Mouse (Mus musculus): ENCODE measurements around the gene Cic. TPM values are rescaled to one million over a fixed set of nuclear protein-coding genes. Genes with fewer than 3 reads are reported as not detected.
"Not testable (repeated sequence)": the region's sequence is repeated elsewhere in the genome, so short reads cannot be mapped to it uniquely, and the experiment has no call there.

Gene Cic
- polyA plus RNA-seq, 1 experiment from 2014 or later: 19.4 TPM

GRCm38 (mm10) chr7:25314606-25315305, 47.3 kb downstream of the Cic start:
- peaks cover 44% of the 10 kb centered on the region for H3K4me1 ChIP-seq
- peaks cover 5% of the 10 kb centered on the region for H3K36me3 ChIP-seq (replicated peaks)
- H3K27ac ChIP-seq: peak overlapping the region; percentile 92
- peaks cover 53% of the 10 kb centered on the region for H3K27me3 ChIP-seq (ENCODE audit: poor library complexity, severe bottlenecking)
- no peaks in the 10 kb centered on the region for H3K9me3 ChIP-seq
- no peak for DNase-seq (ENCODE audit: extremely low spot score, low spot score)
- WGBS: under 1% methylated on average over 51 of the region's 51 CpGs
- peak overlapping the region; percentile 78 for H3K4me3 ChIP-seq

DNA sequence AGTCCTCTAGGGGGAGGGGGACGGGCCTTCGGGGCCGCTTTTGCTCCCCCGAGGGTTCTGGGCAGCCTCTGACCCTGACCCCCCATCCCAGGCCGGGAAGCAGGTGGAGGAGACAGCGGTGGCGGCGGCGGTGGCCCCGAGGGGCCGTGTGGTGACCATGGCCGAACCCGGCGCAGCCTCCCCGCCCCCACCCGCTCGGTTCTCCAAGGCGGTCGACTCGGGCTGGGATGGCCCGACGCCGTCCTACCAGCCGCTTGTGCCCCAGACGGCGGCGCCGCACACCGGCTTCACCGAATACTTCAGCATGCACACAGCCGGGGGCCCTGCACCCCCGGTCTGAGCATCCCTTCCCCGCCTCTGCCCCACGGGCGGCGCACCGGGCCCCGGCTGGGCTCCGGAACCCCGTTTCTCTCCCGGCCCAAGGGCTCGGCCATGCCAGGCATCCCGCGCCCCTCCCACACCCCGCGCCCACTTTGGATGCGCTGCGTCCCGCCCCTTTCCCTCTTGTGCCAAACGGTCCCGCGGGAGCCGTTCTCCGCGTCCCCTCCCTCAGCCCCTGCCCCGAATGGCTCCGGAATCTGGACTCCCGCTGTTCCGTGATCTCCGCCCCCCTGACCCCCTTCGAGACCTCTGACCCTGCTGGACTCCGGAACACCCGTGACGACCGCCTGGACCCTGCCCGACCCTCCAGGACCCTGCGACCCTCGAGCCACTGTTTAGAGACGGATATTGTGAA, 48.0 kb downstream of the Cic start:
- WGBS: under 1% methylated on average over 69 of the region's 69 CpGs
- H3K9me3 ChIP-seq: no peaks in the 10 kb centered on the region
- H3K4me3 ChIP-seq: peak overlapping the region; percentile 78
- peaks cover 53% of the 10 kb centered on the region for H3K27me3 ChIP-seq (ENCODE audit: poor library complexity, severe bottlenecking)
- peak overlapping the region; percentile 92 for H3K27ac ChIP-seq
- DNase-seq (ENCODE audit: extremely low spot score, low spot score): no peak
- H3K36me3 ChIP-seq (replicated peaks): peaks cover 8% of the 10 kb centered on the region
- H3K4me1 ChIP-seq: peaks cover 44% of the 10 kb centered on the region

DNA sequence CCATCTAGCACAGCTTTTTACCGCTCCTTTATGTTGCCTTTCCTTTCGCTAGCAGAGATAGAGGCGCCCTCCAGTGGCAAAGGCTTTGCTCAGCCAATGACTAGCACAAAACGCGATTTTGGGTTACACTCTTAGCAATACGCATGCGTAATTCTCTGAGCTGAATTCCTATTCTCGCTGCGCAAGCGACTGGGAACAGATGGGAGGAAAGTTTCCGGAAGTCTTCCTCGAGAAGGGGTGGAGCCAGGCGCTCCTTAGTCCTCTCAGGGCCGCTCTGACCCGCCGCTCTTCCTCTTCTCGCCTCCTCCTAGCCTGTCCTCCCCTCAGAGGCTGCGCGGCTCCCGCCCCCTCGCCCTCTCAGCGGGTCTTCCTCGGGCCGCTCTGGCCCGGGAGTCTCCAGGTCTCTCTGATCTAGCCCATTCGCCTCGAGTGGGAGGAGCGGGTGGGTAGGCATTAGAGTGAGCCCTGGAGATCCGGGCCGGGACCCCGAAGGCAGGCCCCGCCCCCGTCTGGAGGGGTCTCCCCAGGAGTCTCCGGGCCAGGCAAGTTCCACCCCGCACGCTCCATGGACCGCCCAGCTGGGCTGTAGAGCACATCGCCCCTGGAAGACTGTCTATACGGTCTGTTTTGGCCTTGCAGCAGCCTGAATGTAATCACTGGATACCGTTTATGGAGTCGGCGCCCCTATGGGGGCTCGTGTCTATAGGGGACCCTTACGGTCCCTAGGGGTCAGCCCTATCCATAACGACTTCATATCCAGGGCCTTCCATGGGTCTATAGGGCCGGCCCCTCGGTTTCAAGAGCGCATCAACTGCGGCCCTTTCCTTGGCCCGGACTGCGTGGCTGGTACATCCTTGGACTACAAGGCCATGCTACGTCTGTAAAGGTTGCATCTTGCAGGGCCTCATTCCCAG, 49.3 kb downstream of the Cic start, which contains the start of gene Megf8:
Gene Megf8 (plus strand): TSS at position 633 of the 914 bp plus-strand sequence.
- peaks cover 49% of the 10 kb centered on the region for H3K4me1 ChIP-seq
- peaks cover 45% of the 10 kb centered on the region for H3K27me3 ChIP-seq (ENCODE audit: poor library complexity, severe bottlenecking)
- H3K4me3 ChIP-seq: peak within 1 kb of the TSS; percentile 78
- H3K27ac ChIP-seq: peak within 1 kb of the TSS; percentile 92
- peaks cover 8% of the 10 kb centered on the region for H3K36me3 ChIP-seq (replicated peaks)
- H3K9me3 ChIP-seq: no peaks in the 10 kb centered on the region
- WGBS: under 1% methylated on average over 52 of the region's 52 CpGs
- DNase-seq (ENCODE audit: extremely low spot score, low spot score): peak; percentile 95

GRCm38 (mm10) chr7:25317446-25317999, 50.0 kb downstream of the Cic start:
- H3K27me3 ChIP-seq (ENCODE audit: poor library complexity, severe bottlenecking): peaks cover 37% of the 10 kb centered on the region
- WGBS: 19% methylated on average over 21 of the region's 21 CpGs
- peak overlapping the region; percentile 92 for H3K27ac ChIP-seq
- H3K9me3 ChIP-seq: no peaks in the 10 kb centered on the region
- peak overlapping the region; percentile 78 for H3K4me3 ChIP-seq
- no peak for DNase-seq (ENCODE audit: extremely low spot score, low spot score)
- H3K36me3 ChIP-seq (replicated peaks): peaks cover 8% of the 10 kb centered on the region
- peaks cover 57% of the 10 kb centered on the region for H3K4me1 ChIP-seq

- 1% methylated on average over 6 of the region's 6 CpGs for WGBS
Observed at GRCm38 (mm10) chr7:25322058-25322484, 54.6 kb downstream of the Cic start.

GRCm38 (mm10) chr7:25323219-25323618, 55.7 kb downstream of the Cic start:
- DNase-seq (ENCODE audit: extremely low spot score, low spot score): no peak
- Histone ChIP-seq H3K27me3 (ENCODE audit: poor library complexity, severe bottlenecking) (no peaks in the 10 kb centered on the region), H3K9me3 (0 out of 2 replicates have a peak, but pooled peaks cover 2% of the 10 kb centered on the region), H3K4me3 (no peak overlapping the region), H3K4me1 (peaks cover 26% of the 10 kb centered on the region), H3K36me3 (replicated peaks) (peaks cover 41% of the 10 kb centered on the region), H3K27ac (no peak overlapping the region)
- WGBS: 94% methylated on average over 2 of the region's 2 CpGs

More at GRCm38 (mm10) chr7:25322058-25322484, 54.6 kb downstream of the Cic start:
- H3K4me3 ChIP-seq: peak overlapping the region; percentile 36
- peaks cover 36% of the 10 kb centered on the region for H3K4me1 ChIP-seq
- 0 out of 2 replicates have a peak, but pooled peaks cover 2% of the 10 kb centered on the region for H3K9me3 ChIP-seq
- DNase-seq (ENCODE audit: extremely low spot score, low spot score): peak; percentile 76
- peaks cover 30% of the 10 kb centered on the region for H3K36me3 ChIP-seq (replicated peaks)
- peak overlapping the region; percentile 89 for H3K27ac ChIP-seq
- no peaks in the 10 kb centered on the region for H3K27me3 ChIP-seq (ENCODE audit: poor library complexity, severe bottlenecking)

DNA sequence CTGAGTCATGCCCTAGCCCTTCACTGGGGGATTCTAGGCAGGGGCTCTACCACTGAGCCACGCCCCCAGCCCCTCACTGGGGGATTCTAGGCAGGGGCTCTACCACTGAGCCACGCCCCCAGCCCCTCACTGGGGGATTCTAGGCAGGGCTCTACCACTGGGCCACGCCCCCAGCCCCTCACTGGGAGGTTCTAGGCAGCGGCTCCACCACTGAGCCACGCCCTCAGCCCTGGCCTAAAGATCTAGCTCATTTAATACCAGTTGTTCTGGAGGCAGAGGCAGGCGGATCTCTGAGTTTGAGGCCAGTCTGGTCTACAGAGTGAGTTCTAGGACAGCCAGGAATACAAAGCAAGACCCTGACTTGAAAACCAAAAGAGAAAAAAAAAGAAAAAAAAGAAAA, 57.9 kb downstream of the Cic start:
- not testable (repeated sequence) for DNase-seq (ENCODE audit: extremely low spot score, low spot score); H3K27ac ChIP-seq; H3K4me3 ChIP-seq; H3K9me3 ChIP-seq; H3K27me3 ChIP-seq (ENCODE audit: poor library complexity, severe bottlenecking)
- 93% methylated on average over 6 of the region's 6 CpGs for WGBS
- Histone ChIP-seq H3K4me1 (peaks cover 24% of the 10 kb centered on the region), H3K36me3 (replicated peaks) (peaks cover 51% of the 10 kb centered on the region)

GRCm38 (mm10) chr7:25326233-25326632, 58.7 kb downstream of the Cic start:
- Histone ChIP-seq H3K27me3 (ENCODE audit: poor library complexity, severe bottlenecking) (no peaks in the 10 kb centered on the region), H3K9me3 (0 out of 2 replicates have a peak, but pooled peaks cover 2% of the 10 kb centered on the region), H3K27ac (no peak overlapping the region), H3K36me3 (replicated peaks) (peaks cover 59% of the 10 kb centered on the region), H3K4me1 (peaks cover 20% of the 10 kb centered on the region), H3K4me3 (no peak overlapping the region)
- DNase-seq (ENCODE audit: extremely low spot score, low spot score): no peak
- WGBS: 80% methylated on average over 8 of the region's 8 CpGs

- no peaks in the 10 kb centered on the region for H3K9me3 ChIP-seq
- H3K36me3 ChIP-seq (replicated peaks): peaks cover 83% of the 10 kb centered on the region
- no peak overlapping the region for H3K27ac ChIP-seq
- DNase-seq (ENCODE audit: extremely low spot score, low spot score): peak; percentile 80
- 0 out of 2 replicates have a peak, but pooled peaks cover 11% of the 10 kb centered on the region for H3K4me1 ChIP-seq
- no peak overlapping the region for H3K4me3 ChIP-seq
- H3K27me3 ChIP-seq (ENCODE audit: poor library complexity, severe bottlenecking): no peaks in the 10 kb centered on the region
- WGBS: 43% methylated on average over 16 of the region's 16 CpGs
Observed at GRCm38 (mm10) chr7:25333596-25334307, 66.2 kb downstream of the Cic start.

DNA sequence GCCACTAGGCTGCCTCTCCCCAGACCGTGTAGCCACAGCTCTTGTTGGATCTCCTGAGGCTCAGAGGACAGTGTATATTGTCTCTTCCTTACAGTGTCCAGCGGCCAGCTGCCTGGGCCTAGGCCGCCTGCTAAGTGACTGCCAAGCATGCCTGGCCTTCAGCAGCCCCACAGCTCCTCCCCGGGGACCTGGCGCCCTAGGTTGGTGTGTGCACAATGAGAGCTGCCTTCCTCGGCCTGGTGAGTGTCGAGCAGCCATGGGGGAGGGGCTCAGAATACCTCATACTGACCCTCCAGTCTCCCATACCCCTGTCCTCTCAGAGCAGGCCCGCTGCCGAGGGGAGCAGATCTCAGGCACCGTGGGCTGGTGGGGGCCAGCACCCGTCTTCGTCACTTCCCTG, 67.0 kb downstream of the Cic start:
- Histone ChIP-seq H3K4me1 (0 out of 2 replicates have a peak, but pooled peaks cover 11% of the 10 kb centered on the region), H3K4me3 (no peak overlapping the region), H3K27ac (no peak overlapping the region), H3K9me3 (no peaks in the 10 kb centered on the region), H3K27me3 (ENCODE audit: poor library complexity, severe bottlenecking) (no peaks in the 10 kb centered on the region), H3K36me3 (replicated peaks) (peaks cover 86% of the 10 kb centered on the region)
- 85% methylated on average over 12 of the region's 12 CpGs for WGBS
- no peak for DNase-seq (ENCODE audit: extremely low spot score, low spot score)

GRCm38 (mm10) chr7:25339329-25339728, 71.8 kb downstream of the Cic start:
- H3K36me3 ChIP-seq (replicated peaks): peaks cover 88% of the 10 kb centered on the region
- H3K9me3 ChIP-seq: no peaks in the 10 kb centered on the region
- H3K4me1 ChIP-seq: peaks cover 7% of the 10 kb centered on the region; the same call in 1 of the 2 replicates
- WGBS: 91% methylated on average over 9 of the region's 9 CpGs
- DNase-seq (ENCODE audit: extremely low spot score, low spot score): no peak
- no peaks in the 10 kb centered on the region for H3K27me3 ChIP-seq (ENCODE audit: poor library complexity, severe bottlenecking)
- no peak overlapping the region for H3K4me3 ChIP-seq
- H3K27ac ChIP-seq: no peak overlapping the region
